Mouse (Mus musculus): ENCODE data around the gene Saysd1.

Gene Saysd1

DNA sequence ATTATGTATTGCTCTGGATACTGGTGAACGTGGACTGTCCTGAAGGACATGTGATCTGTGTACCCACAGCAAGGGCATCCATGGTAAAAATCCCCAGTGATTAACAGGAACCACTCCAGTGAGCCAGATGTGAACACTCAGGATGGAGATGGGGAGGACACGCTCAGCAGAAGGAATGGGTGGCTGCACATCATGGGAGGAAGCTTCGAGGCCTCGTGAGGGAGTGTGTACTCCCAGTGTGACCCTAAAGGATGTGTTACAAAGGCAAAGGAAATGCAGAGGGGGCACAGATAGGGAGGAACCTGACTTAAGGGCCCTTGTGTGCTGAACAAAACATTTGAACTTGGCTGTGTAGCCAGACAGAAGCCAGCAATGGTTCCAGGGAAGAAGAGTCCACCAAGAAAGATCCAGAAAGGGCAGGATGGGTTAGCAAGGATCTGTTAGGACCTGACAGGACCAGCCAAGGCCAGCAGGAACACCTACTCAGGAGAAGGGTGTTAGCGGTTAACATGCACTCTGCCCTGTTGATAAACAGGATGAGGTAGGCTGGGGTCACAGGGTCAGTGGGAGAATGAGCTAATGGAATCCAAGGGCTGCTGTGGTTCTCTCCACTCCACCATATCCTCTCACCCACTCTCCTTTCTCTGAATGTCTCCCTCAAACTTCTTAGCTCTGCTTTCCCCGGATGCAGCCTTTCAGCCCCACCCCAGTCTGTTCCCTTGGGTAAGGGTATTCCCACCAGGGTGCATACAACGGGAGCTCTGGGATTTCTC is 25.0 kb downstream of the Saysd1 start:
- no peak for DNase-seq (ENCODE audit: extremely low read depth, insufficient read length, low spot score)

DNA sequence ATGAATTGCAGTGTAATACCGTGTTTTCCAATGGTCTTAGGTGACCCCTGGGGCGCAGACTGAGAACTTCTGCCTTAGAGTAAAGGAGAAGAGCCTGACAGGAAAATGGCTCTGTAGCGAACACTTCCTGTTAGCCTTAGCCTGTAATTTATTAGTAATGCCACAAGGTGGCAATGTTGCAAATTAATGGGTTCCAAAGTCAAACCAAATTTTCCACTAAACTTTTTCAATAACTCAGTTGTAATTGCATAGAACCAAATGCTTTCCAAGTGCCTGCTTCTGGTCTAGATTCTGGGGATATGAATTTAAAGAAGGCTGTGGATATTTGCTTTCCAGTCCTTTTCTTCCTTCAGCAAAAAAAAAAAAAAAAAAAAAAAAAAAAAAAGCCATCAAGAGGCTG is 26.1 kb downstream of the Saysd1 start:
- no peak for DNase-seq (ENCODE audit: extremely low read depth, insufficient read length, low spot score)

DNA sequence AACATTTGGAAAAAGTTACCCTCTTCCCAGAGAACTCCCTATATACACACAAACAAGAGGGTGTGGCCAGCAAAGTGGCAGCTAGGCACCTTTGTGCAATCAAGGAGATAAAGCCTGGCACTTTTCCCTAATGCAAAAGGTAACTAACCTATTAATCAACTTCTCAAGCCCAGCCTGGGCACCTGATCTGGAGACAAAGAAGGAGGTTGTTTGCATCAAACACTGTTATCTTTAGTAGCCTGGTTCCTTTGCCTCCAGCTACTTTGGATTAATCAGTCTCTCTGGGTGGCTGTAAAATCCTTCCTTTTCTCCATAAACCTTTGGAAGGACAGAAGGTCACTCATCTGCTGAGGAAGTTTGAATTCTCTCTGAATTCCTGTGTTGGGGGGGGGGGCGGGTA is 27.4 kb downstream of the Saysd1 start:
- no peak for DNase-seq (ENCODE audit: extremely low read depth, insufficient read length, low spot score)

DNA sequence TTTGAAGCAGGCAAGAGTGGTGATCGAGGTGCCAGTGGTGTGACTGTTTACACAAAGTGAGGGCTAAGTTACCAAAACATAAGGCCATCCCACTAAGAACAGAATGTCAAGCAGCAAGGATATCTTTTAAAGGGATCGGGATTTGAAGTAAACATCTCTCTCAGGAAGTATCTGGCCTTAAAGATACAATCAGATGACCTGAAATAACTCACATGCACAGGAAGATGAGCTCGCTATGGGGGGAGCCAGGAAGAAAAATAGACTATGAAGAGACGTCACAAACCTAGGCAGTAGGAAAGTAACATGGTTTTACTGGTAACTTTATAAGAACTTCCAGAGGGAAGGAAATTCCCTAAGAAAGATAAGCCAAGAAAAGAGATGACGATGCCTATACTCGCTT is 32.1 kb downstream of the Saysd1 start:
- no peak for DNase-seq (ENCODE audit: extremely low read depth, insufficient read length, low spot score)

DNA sequence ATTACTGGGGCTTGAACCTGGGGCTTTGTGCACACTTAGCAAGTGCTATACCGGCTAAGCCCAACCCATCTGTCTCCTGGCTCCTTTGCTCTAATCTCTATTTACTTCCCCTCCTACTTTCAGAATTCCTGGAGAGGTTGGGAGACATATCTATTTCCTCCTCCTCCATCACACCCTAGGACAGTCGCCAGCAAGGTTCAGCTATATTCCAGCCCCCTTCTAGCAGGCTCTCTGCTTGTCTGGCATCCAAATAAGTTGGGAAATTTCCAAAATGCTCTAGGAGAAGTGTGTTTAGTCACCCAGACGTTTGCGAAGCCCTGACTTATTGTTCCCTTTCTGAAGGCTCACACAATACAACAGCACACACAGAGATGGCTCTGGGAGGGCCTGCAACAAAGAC is 35.1 kb downstream of the Saysd1 start:
- no peak for DNase-seq (ENCODE audit: extremely low read depth, insufficient read length, low spot score)

DNA sequence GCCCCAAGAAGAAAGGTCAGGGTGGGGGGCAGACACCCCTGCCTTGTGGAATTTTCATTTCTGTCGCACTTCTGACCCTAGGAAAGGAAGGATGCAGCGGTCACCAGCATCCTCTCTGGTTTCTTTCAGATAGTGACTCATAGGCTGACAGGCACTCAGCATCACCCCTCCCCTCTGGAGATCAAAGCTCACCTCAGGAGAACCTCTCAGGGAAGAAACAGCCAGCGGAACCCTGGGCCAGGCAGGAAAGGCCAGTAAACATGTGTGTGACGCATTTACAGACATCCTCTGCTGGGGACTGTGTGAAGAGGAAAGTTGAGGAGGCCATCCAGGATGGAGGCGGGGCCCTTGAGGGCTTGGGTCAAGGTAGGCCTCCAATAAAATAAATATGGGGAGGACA is 40.3 kb downstream of the Saysd1 start:
- no peak for DNase-seq (ENCODE audit: extremely low read depth, insufficient read length, low spot score)

DNA sequence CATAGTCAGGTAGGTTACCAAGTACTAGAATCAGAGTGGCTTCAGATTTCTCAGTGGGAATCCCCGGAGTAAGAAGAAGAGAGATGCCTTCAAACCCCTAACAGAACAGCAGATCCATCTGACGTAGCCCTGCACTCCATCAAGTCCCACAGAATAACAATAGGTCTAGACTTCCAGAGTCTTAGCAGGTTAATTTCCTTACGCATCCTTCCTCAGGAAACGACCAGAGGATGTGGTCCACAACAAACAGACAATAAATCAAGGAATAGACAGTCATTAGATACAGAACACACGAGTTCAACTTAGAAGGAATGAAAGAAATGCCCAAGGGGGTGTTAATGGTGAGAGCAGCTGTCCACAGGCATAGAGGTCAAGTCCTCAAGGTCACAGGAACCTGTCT is 43.4 kb downstream of the Saysd1 start:
- DNase-seq (ENCODE audit: extremely low read depth, insufficient read length, low spot score): no peak

DNA sequence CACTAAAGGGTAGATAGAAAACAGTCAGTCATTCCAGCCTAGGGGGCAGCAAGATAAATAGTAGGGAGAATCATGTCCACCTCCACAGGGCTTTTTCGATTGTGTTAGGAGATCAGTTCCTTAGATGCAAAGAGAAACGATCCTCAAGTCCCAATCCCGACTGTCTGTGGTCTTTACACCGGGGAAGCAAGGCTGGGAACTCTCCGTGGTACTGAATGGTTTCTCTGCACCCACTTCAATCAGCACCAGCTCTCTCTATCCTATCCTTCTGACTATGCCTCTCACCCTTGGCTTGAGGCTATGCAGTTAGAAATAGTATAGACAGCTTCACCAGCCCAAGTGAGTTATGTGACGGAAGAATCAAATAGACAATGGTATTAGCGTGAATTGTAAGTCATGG is 44.8 kb downstream of the Saysd1 start:
- no peak for DNase-seq (ENCODE audit: extremely low read depth, insufficient read length, low spot score)

DNA sequence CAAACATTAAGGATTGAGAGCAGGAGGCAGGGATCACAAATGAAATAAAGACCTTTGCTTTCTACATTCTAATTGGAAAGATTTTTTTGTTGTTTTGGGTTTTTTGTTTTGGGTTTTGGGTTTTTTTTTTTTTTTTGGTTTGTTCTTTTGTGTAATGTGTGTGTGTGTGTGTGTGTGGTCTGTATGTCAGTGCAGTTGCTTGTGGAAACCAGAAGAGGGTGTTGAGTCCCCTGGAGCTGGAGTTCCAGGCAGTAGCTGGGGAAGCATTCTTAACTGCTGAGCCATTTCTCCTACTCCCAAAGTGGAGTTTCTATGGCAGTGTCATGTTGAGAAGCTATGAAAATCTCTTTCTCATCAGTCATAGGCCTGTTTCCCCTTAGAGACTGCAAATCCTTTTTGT is 54.0 kb downstream of the Saysd1 start:
- DNase-seq (ENCODE audit: extremely low read depth, insufficient read length, low spot score): no peak

DNA sequence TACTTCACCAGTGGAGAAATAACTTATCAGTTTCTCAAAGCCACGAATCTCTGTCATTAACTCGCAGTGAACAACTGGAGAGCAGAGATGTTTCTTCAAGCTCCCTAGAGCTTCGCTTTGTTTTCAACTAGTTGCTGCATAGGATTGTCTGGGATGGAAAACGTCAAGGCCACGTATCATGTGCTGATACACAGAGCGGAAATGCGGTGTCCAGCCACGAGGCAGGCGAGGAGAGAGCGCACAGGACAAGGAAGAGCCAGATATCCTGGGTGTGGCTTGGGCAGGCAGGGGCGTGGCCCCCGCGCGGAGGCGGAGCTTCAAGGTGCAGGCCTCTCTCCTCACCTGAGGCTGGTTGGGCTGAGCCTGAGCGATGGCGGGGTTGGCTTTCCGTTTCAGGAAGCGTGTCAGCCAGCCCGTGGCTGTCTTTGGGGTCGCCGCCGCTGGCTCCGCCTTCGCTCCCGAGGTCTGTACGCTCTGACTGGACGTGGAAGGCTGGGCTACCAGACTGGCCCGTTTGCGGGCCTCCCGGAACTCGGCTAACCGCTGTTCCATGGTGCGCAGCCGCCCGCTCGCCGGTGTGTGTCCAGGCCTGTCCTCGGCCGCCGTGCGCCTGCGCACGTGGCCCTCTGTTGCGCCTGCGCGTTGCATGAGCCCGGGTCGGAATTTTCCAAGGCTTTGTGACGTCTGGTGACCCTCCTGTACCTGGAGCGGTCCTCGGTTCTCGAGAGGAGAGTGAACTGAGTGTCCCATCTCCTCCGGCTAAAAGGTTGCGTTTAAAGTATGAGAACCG is 55.6 kb downstream of the Saysd1 start:
- peak; percentile 99 for DNase-seq (ENCODE audit: extremely low read depth, insufficient read length, low spot score)

DNA sequence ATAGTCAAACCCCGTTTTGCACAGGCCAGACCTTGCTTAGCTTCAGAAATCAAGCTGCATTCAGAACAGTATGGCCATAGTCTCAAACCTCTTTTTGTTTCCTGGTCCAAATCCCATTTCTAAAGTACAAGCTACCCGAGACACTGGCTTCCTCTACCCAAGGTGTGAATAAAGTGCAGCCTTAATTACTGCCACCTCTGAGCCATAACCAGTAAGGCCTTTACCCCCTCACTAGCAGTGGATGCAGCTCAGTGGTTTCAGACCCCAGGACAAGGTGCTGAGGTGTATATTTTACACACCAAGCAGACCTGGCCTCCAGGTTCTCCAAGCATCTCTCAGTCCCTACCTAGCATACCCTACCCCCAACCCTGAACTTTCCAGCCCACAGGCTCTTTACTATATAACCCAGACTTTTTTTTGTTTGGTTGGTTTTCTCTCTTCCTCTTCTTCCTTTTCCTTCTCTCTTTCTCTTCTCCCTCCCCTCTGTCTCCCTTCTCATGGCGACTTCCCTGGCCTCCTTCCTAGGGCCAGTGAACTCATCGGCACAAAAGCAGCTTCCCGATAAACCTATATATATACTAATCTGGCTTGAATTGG is 56.3 kb downstream of the Saysd1 start:
- no peak for DNase-seq (ENCODE audit: extremely low read depth, insufficient read length, low spot score)

DNA sequence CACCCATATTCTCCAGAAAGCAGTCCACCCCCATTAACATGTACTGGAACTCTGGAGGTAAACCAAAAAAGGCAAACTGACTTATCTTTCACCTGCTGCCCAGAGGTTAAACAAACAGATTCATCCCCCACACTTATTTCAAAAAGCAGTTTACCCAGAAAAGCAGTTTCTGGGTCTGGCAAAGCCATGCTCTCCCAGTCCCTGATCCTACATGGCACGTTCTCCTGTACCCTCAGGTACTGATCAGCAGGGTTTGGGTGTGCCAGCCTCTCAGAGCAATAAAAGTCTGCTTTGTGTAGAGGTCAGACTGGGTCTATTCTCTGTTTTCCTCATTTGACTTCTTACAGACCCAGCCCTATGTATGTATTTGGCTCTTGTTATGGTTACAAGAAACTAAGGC is 57.2 kb downstream of the Saysd1 start:
- DNase-seq (ENCODE audit: extremely low read depth, insufficient read length, low spot score): no peak

DNA sequence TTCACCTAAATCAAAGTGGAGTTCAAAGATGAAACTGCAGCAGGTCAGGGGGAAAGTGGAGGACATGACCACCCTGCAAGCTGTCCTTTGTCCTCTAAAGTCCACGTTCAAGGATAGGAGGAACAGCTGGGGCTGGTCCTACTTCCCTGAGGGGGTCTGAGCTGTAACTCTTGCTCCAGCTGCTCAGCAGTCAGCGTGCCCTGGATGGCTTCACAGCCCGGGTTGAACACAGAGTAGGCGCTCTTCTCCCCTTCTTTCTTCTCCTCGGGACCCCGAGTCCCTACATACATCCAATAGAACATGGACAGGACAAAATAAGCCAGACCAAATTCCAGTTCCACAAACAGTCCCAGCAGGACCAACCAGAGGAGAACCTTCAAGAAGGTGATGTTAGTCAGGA is 61.2 kb downstream of the Saysd1 start:
- no peak for DNase-seq (ENCODE audit: extremely low read depth, insufficient read length, low spot score)

DNA sequence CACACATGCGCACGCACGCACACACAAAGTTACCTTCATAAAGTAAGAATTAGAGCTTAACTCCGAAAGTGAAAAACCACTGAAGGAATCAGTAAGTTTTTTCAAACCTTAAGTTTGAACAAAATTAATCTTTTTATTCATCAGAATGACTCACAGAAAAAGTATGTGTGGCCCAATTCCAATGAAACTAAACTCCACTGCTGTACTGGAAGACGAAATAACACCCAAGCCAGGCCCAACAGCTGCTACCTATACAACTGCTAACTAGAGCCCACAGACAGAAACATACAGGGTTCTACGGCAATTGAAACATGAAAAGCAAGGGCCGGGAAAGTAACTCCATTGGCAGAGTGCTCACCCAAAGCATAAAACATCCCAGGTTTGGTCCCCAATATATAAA is 62.8 kb downstream of the Saysd1 start:
- DNase-seq (ENCODE audit: extremely low read depth, insufficient read length, low spot score): peak; percentile 52

DNA sequence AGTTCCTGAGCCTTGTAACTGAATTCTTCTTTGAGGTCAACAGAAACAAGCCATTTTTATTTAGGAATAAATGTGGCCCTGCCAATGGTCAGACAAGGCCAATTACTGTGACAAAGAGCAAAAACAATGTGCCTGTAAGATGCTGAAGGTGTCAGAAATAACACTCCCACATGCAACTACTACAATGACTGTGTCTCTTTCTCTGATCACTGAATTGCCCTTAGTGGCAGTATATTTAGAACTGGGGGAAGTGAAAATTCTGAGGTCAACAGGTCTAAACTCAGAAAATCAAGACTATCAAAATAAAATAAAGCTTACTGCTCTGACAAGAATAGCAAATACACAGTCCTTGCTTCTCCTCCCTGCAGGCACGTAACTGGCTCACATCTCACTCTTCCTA is 63.6 kb downstream of the Saysd1 start:
- DNase-seq (ENCODE audit: extremely low read depth, insufficient read length, low spot score): no peak

DNA sequence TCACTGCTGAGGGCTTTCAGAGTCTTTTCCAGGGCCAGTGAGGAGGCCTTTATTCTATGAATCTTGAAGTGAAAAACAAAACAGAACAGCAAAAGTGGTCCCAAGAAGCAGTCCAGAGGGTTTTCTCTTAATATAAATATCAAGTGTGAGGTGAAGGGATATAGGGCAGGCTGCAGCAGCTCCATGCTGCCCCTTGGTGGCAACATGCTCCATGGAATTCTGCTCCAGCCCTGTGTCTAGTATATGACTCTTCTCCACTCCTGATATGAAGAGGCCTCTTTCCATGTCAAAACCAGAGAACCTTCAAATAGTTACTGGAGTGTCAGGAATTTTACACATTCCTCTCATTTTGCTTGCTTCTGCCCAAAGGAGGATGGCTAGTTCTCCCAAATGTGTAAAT is 67.7 kb downstream of the Saysd1 start:
- no peak for DNase-seq (ENCODE audit: extremely low read depth, insufficient read length, low spot score)

DNA sequence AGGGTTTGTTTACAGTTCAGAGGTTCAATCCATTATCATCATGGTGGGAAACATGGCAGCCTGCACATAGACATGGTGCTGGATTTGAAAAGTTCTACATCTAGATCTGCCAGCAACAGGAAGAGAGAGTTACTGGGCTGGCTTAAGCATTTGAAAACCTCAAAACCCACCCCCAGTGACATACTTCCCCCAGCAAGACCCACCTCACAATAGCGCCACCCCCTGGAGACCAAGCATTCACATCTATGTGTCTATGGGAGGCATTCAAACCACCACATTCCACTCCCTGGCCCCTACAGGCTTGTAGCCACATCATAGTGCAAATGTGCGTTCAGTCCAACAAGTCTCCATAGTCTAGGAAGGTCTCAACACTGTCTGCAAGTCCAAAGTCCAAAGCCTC is 70.0 kb downstream of the Saysd1 start:
- DNase-seq (ENCODE audit: extremely low read depth, insufficient read length, low spot score): no peak

DNA sequence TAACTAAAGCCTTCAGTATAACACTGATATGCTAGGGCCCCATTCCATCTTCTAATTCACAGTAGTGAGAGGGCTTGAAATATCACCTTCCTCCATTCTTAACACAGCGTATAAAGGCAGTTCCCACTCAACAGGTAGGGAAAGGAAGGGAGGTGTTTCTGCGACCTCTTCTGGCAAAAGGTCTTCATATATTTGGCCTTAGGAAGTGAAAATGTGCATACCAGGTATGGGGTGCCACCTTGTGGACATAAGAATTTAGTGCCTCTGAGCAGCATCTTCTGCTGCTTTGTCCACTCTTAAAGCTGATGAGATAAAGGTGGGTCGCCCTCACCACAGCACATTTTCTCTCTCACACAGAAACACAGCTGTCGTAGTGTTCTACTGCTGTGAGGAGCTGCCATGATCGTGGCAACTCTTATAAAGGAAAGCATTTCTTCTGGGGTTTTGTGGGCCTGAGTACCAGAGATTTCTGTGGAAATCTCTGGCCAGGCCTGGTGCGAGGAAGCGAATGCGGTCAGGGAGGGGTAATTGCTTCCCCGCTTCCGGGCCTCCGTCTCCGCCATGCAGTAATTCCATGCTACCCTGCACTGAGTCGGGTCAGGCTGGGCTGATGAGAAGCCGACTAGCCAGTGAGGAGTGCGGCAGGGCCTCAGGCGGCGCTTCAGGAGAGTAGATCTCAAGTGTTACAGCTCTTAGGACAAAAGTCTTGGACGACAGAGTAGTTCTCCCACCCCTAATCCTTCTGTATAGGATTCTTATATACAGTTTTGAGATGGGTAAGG is 70.8 kb downstream of the Saysd1 start:
- DNase-seq (ENCODE audit: extremely low read depth, insufficient read length, low spot score): peak; percentile 20

DNA sequence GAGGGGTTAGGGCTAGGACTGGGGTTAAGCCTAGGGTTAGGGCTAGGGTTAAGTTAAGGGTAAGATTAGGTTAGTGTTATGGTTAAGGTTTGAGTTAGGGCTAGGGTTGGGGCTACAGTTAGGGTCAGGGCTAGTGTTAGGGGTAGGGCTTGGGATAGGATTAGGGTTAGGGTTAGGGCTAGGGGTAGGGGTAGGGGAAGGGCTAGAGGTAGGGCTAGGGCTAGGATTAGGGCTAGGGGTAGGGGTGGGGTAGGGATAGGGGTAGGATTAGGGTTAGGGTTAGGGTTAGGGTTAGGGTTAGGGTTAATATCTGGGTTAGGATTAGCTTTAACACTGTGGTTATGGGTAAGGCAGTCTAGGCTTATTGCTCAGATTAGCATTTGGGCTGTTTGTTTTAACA is 73.6 kb downstream of the Saysd1 start:
- DNase-seq (ENCODE audit: extremely low read depth, insufficient read length, low spot score): no peak

DNA sequence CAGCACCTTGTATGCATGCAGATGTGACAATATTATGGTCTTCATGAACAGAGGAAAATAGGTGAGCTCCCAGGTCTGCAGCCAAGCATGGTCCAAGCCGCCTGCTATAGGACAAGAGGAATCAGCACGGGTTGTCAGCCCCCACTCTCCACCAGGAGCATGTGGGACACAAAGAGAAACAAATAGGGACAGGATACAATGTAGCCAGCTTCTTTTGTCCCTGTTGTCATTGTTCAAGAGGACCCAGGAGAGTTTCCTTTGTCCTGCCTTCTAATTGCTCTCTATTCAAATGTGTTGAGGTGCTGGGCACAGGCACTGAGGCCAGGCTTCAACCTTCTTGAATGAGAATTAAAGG is 89.9 kb downstream of the Saysd1 start:
- DNase-seq (ENCODE audit: extremely low read depth, insufficient read length, low spot score): no peak

DNA sequence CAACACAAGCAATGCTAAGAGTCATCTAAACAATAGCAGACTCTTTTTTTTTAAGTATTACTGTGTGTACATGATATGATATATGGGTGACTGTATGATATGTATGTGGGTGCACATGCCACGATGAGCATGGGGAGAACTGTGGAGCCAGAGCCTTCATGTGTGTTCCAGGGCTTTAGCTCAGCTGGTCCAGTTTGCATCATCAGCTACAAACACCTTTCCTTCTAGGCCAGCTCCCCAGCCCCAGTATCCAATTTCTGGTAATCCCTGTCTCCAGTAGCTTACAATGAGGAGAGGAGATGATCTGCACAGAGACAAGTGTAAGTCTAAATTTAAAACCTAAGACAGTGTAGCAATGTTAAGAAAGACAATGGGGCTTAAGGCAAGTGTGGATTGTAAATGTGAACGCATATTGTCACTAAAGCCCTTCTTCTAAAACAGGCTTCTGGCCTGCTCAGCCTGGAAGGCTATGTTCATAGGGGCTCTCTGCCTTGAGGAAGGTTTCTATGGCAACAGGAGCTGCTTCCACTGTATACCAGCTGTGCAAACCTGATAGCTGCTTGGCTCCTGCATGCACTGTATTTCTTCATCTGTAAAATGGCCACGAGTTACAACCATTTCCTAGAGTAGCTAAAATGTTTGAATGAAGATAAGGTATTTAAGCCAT is 90.4 kb downstream of the Saysd1 start:
- DNase-seq (ENCODE audit: extremely low read depth, insufficient read length, low spot score): no peak

All from 3134 (cell line).